Mouse (Mus musculus): ENCODE data around the gene Gm5294.
A peak's percentile ranks its signal among the peaks of the same experiment; 100 is the strongest.

Gene Gm5294

DNA sequence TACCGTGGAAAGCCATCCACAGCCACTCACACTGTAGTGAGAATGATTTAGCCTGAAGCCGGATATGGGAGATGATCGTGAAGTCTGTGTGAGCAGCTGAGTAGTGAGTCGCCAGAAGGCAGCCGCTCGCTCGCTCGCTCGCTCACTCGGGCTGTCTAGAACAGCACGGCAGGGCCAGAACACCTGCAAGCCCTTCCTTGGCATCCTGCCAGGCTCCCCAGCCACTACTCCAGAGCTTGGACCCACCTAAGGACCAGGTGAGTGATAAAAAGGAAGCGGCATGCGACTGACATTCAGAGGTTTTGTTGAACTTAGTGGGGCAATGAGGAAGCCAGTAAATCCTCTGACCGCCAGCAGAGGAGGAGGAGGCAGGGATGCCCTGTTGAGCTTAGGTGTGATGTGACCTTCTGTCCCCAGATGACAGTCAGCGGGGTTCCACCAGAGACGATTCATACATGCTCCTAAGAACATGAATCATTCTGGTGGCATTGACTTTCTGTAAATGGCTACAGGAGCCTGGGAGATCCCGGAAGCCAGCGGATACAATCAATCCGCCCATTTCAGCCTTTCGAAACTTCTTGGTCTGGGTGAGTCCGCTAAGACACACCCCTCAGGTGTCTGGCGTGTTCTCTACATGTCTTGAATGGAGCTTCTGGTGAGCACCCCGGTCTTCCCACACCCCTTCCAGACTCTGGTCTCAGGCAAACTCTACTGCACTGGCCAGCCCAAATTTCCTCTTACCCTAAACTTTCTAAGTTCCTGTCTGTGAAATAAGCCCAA is 30.0 kb downstream of the Gm5294 start:
- no peak for DNase-seq

GRCm38 (mm10) chr5:138850462-138850844 is 30.6 kb downstream of the Gm5294 start:
- no peak for DNase-seq

- no peak for DNase-seq
These were observed 31.5 kb downstream of the Gm5294 start for GRCm38 (mm10) chr5:138851296-138851780.

DNA sequence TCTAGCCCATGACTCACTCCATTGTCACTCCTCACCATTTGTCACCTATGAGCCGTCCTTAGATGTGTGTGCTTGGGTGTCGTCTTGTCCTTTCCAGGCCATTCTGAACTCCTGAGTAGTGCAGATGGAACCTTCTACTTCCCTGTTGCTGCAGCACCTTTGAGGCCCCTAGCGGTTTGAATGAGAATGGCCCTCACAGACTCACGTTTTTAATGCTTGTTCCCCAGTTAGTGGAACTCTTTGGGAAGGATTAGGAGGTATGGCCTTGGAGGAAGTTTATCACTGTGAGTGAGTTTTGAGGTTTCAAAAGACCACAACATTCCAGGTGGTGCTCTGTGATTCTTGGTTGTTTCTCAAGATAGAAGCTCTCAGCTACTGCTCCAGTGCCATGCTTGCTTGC is 32.3 kb downstream of the Gm5294 start:
- DNase-seq, result no peak

- no peak for DNase-seq
These were observed 33.5 kb downstream of the Gm5294 start for GRCm38 (mm10) chr5:138853349-138853748.

DNA sequence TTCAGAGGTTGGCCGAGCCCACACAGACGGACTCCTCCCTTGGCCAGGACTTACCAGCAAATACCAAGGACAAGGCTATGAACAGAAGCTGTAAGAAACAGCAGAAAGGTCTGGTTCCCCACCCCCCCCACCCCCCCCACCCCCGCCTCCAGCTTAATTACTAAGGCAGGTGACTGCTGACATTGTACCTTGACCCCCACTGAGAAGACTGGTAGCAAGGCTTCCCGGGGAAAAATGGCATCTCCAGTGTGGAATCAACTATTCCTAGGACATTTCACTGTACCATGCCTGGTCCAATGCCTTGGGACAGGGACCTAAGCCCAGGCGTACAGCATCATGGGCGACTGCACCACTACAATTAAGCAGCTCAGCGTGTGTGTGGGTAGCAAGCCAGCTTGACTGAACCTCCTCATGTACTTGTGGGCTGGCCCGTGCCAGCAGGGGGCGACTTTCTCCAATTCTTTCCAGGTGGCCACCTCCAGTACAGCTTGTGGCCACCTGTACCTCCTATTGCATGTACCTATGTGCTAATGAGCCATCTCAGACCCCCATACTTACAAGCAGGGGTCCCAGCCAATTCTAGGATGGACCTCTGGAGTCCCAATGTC is 37.2 kb downstream of the Gm5294 start:
- peak; percentile 65 for DNase-seq

GRCm38 (mm10) chr5:138857811-138858251 is 38.0 kb downstream of the Gm5294 start:
- DNase-seq, result no peak

- no peak for DNase-seq
These were observed 43.8 kb downstream of the Gm5294 start for GRCm38 (mm10) chr5:138863681-138864146.

- no peak for DNase-seq
These were observed 44.3 kb downstream of the Gm5294 start for GRCm38 (mm10) chr5:138864166-138864565.

DNA sequence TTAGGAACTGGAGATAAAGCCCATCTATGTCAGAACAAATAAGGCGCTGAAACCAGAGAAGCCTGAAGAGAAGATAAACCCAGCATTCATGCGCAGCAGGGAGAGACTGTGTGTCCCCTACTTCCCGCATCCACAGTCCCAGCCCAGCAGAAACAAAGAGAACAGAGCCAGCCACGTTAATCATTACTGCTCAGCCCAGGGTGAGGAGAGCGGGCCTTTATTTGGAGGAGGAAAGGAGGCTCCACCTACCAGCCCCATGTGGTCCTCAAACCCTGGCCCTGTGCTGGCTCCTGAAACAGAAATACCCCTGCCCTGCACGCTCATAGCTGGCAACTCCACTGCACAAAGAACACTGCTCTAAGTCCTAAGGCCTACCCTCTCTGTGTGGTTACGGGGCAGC is 45.0 kb downstream of the Gm5294 start:
- no peak for DNase-seq

DNA sequence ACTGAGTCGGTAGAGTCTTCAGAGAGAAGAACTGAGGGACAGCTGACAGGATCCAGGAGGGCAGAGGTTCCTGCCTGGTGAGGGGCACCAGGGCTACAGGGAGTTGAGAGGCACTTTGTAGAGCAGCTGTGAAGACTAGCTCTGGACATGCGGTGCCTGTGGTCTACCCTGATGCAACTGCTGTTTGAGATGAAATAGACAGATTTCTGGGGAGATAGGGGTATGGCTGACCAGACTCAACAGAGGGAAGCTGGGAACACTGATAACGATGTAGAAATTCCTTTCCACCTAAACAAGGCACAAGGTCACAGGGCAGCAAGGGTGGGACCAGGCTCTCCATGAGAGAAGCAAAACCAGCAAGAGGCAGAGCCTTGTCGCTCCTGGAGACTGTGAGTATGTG is 45.8 kb downstream of the Gm5294 start:
- DNase-seq, result no peak

Measured in thymus, postnatal 14 days (tissue).